ENCODE assay signal across 23 mouse cellular contexts in the genomic region with DNA sequence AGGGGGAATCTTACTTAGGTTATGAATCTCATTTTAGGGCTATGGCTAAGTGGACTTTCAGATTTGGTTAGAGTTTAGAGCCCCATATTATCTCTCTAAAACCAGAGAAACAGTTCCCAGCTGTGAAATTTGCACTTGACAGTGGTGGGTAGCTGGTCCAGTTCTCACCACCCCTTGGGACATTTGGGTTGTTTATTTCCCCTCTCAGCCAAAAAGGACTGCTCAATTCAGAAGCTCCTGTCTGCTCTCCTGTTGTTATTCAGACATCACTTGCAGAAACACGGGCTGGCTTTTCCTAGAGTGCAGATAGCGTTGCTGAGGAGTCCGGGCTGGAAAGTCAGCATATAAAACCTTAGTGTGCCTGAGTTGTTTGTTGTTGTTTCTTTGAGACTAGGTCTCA. TPM values are rescaled to one million over a fixed set of nuclear protein-coding genes. Genes with fewer than 3 reads are reported as not detected.
DNase-seq lines count a peak whose midpoint lies in the region; ATAC-seq lines count a peak whose summit lies in the region.
"Had no signal": no experiment of that assay in that cellular context is flagged by ENCODE, and none has a peak within 500 bp of the region (broad histone marks: within the 10 kb centered on the region; RNA-seq: fewer than 3 reads in every experiment).

No protein-coding gene starts in this region.

- no peak overlapping the region for H3K4me2 ChIP-seq in kidney, embryonic 15.5 days
- H3K4me2 ChIP-seq: embryonic facial prominence, embryonic 12.5 days; forebrain, embryonic 12.5 days; forebrain, embryonic 15.5 days; hindbrain, embryonic 13.5 days; intestine, embryonic 15.5 days had no signal

- H3K9ac ChIP-seq in kidney, embryonic 15.5 days, result no peak overlapping the region
- H3K9ac ChIP-seq: embryonic facial prominence, embryonic 12.5 days; forebrain, embryonic 12.5 days; forebrain, embryonic 15.5 days; hindbrain, embryonic 13.5 days; intestine, embryonic 15.5 days had no signal

- no peak for ATAC-seq in kidney, embryonic 15.5 days (replicated peaks; ENCODE audit: low FRiP score)
- ATAC-seq: CD4-positive, CD25-positive, alpha-beta regulatory T cell, adult 4 months; forebrain, embryonic 15.5 days; hindbrain, embryonic 16.5 days; intestine, embryonic 15.5 days had no signal

- H3K4me1 ChIP-seq in kidney, embryonic 15.5 days, result peaks cover 13% of the 10 kb centered on the region; the same call in 1 of the 2 replicates
- H3K4me1 ChIP-seq: hindbrain, embryonic 13.5 days; intestine, embryonic 15.5 days had no signal

- no peaks in the 10 kb centered on the region for H3K9me3 ChIP-seq in kidney, embryonic 15.5 days (replicated peaks)
- H3K9me3 ChIP-seq: embryonic facial prominence, embryonic 12.5 days; forebrain, embryonic 12.5 days; forebrain, embryonic 15.5 days; heart, embryonic 10.5 days; hindbrain, embryonic 10.5 days; hindbrain, embryonic 13.5 days; intestine, embryonic 15.5 days had no signal

- intact Hi-C loops in heart, postnatal 14 days (cut with DNase I), result no loop called here

- peak; percentile 92 for DNase-seq in heart, adult 11 months
- DNase-seq in heart, postnatal 14 days, result no peak
- DNase-seq in heart, adult 9 months (ENCODE audit: low spot score in 2 of 2), result peak; percentile 56 to 64
- DNase-seq in heart, postnatal 4 days, result no peak
- DNase-seq in kidney, adult 8-10 months, result no peak
- DNase-seq: adrenal gland, postnatal 10 days; adrenal gland, postnatal 36 days; cerebellum, adult 18-20 months; cerebellum, adult 9-10 months; cerebellum, postnatal 14 days; gastrocnemius, postnatal 14 days; kidney, adult 11 months had no signal

- 74% methylated on average over 3 of the region's 3 CpGs for WGBS in kidney, embryonic 15.5 days

- H3K4me3 ChIP-seq in kidney, embryonic 15.5 days (replicated peaks), result no peak overlapping the region
- H3K4me3 ChIP-seq: embryonic facial prominence, embryonic 12.5 days; erythroblast, embryonic 14.5 days; forebrain, embryonic 12.5 days; forebrain, embryonic 15.5 days; heart, embryonic 10.5 days; hindbrain, embryonic 10.5 days; hindbrain, embryonic 13.5 days; intestine, embryonic 15.5 days had no signal

- peak overlapping the region; percentile 28; the same call in 1 of the 2 replicates for H3K27ac ChIP-seq in kidney, embryonic 15.5 days
- H3K27ac ChIP-seq: embryonic facial prominence, embryonic 12.5 days; forebrain, embryonic 12.5 days; forebrain, embryonic 15.5 days; heart, embryonic 10.5 days; hindbrain, embryonic 10.5 days; hindbrain, embryonic 13.5 days; intestine, embryonic 15.5 days had no signal

- H3K36me3 ChIP-seq in kidney, embryonic 15.5 days, result no peaks in the 10 kb centered on the region
- H3K36me3 ChIP-seq: embryonic facial prominence, embryonic 12.5 days; forebrain, embryonic 12.5 days; forebrain, embryonic 15.5 days; heart, embryonic 10.5 days; hindbrain, embryonic 10.5 days; hindbrain, embryonic 13.5 days; intestine, embryonic 15.5 days had no signal

- H3K27me3 ChIP-seq in kidney, embryonic 15.5 days, result no peaks in the 10 kb centered on the region
- H3K27me3 ChIP-seq: embryonic facial prominence, embryonic 12.5 days; forebrain, embryonic 12.5 days; forebrain, embryonic 15.5 days; hindbrain, embryonic 13.5 days; intestine, embryonic 15.5 days had no signal

RNA-seq across cellular contexts. Expression of gene Itpr1, which starts 51.3 kb away (rescaled TPM):
- total RNA-seq in heart, postnatal 14 days (2021), result 10 to 100 TPM; 57.3 to 63.4 TPM
- total RNA-seq in heart, postnatal 4 days (2021), result 10 to 100 TPM; 71.8 to 73.6 TPM
- 18.6 and 19.4 TPM in 2 replicates for polyA plus RNA-seq in kidney, embryonic 15.5 days (2015; fragmentation: Nextera tagmentation; extraction: Ambion mirVana)

Comparison
In these comparisons a context has a peak if more than half of its experiments do, and no peak if none do; other contexts are left out.
1. DNase-seq: peak in heart, adult 11 months (single experiment) and heart, adult 9 months (2 of 2); none in heart, postnatal 14 days (0 of 2), heart, postnatal 4 days (single experiment) and kidney, adult 8-10 months (0 of 2).